Mouse (Mus musculus): Measurements from ENCODE around the gene Nyap1. TPM values are rescaled to one million over a fixed set of nuclear protein-coding genes. Genes with fewer than 3 reads are reported as not detected.

The Nyap1 gene
- polyA plus RNA-seq, 1 experiment from 2014 or later, result 1.5 TPM

DNA sequence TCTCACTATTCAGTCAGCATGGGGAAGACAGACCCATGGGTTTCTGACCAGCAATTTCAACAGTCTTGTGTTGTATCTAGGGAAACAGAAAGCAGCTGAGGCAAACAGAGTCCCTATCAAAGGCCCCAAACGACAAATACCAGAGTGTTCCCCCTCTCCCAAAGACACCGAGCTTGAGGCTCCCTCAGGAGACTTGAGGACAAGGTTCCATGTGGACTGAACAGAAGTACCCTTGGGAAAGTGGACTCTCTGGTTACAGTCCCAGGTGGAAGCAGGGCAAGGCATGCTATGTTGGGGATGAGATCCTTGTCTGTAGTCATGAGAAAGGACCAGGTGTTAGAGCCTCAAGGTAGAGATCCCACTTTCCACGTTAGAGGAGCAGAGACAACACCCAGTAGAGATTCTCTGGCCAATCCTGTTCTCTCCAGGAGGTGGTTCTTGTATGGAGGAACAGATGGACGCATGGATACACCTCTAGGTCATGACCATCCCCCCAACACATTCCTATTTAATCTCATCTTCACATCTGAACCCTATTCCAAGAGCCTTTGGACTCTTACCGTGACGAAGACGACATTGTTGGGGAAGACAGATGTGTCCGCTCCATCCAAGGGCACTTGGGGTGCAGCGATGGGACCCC lies 42.6 kb upstream of the Nyap1 start:
- WGBS, result 64% methylated on average over 9 of the region's 9 CpGs
- ATAC-seq (ENCODE audit: low read depth), result no peak
- H3K4me3 ChIP-seq (ENCODE audit: low read depth, low read length), result peak overlapping the region; percentile 61
- peaks cover 47% of the 10 kb centered on the region for H3K36me3 ChIP-seq (ENCODE audit: control insufficient read depth, insufficient read depth, low read length)
- H3K4me2 ChIP-seq (ENCODE audit: low read depth, low read length), result peak overlapping the region; percentile 78
- DNase-seq (ENCODE audit: low spot score), result no peak
- H3K4me1 ChIP-seq (ENCODE audit: control insufficient read depth, insufficient read depth, low read length), result peaks cover 28% of the 10 kb centered on the region
- no peaks in the 10 kb centered on the region for H3K27me3 ChIP-seq (replicated peaks; ENCODE audit: control insufficient read depth, insufficient read depth, low read length)
- peak overlapping the region; percentile 85 for H3K9ac ChIP-seq (ENCODE audit: low read depth, low read length)
- no peak overlapping the region for H3K27ac ChIP-seq (replicated peaks; ENCODE audit: low read depth, low read length)
- H3K9me3 ChIP-seq (ENCODE audit: control insufficient read depth, low read length), result no peaks in the 10 kb centered on the region

DNA sequence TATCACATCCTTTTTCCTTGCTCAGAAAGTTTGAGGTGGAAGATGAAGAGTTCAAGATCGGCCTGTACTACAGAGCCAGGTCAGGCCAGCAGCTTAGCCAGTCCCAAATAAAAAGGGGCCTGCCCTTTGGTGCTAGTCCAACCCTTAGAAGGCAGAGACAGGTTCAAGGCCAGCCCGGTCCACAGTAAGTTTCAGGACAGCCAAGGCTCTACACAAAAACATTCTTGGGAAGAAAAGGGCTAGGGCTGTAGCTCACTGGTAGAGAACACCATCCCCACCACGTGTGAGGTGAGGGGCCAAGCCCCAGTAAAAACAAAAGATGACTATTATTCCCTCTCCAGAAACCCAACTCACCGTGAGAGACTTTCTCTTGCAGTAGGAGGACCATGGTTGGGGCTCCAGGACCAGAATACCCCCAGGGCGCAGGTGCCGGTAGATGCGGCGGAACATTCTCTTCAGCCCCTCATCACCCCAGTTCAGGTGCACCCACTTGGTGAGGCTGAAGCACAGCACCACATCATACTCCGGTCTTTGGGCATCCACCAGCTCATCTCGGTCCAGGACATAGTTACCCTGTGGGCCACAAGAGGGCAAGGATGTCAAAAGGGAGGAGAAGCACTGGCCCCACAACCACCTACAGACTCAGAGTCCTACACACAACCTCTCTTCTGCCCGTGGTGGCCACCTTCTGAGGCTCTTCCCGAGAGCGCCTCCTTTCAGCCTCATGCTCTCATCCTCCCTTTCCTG lies 41.5 kb upstream of the Nyap1 start:
- Histone ChIP-seq H3K4me3 (ENCODE audit: low read depth, low read length) (peak overlapping the region; percentile 61), H3K27me3 (replicated peaks; ENCODE audit: control insufficient read depth, insufficient read depth, low read length) (no peaks in the 10 kb centered on the region), H3K36me3 (ENCODE audit: control insufficient read depth, insufficient read depth, low read length) (peaks cover 47% of the 10 kb centered on the region), H3K4me1 (ENCODE audit: control insufficient read depth, insufficient read depth, low read length) (peaks cover 24% of the 10 kb centered on the region), H3K27ac (replicated peaks; ENCODE audit: low read depth, low read length) (no peak overlapping the region), H3K9me3 (ENCODE audit: control insufficient read depth, low read length) (no peaks in the 10 kb centered on the region), H3K4me2 (ENCODE audit: low read depth, low read length) (peak overlapping the region; percentile 78), H3K9ac (ENCODE audit: low read depth, low read length) (peak overlapping the region; percentile 85)
- ATAC-seq (ENCODE audit: low read depth), result no peak
- 78% methylated on average over 13 of the region's 13 CpGs for WGBS
- no peak for DNase-seq (ENCODE audit: low spot score)

DNA sequence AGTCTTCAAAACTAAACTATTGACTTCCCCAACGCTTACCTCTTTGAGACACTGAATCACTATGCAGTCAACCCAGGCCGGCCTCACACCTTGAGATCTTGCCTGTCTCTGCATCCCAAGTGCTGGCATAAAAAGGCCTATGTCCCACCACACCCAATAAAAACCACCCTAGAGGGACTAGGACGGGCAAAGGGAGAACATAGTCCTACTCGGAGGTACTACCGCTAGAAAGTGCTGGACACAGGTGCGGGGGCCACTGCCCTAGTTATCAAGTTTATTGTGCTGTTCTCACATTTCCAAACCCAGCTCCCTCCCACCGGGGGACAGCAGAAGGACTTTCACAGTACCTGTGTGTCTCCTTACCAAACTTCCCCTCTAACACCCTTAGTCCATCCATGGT lies 40.3 kb upstream of the Nyap1 start:
- Histone ChIP-seq H3K36me3 (ENCODE audit: control insufficient read depth, insufficient read depth, low read length) (peaks cover 47% of the 10 kb centered on the region), H3K9me3 (ENCODE audit: control insufficient read depth, low read length) (no peaks in the 10 kb centered on the region), H3K9ac (ENCODE audit: low read depth, low read length) (no peak overlapping the region; the same call in 1 of the 2 replicates), H3K27me3 (replicated peaks; ENCODE audit: control insufficient read depth, insufficient read depth, low read length) (no peaks in the 10 kb centered on the region), H3K4me3 (ENCODE audit: low read depth, low read length) (no peak overlapping the region), H3K4me2 (ENCODE audit: low read depth, low read length) (no peak overlapping the region), H3K4me1 (ENCODE audit: control insufficient read depth, insufficient read depth, low read length) (peaks cover 24% of the 10 kb centered on the region), H3K27ac (replicated peaks; ENCODE audit: low read depth, low read length) (no peak overlapping the region)
- ATAC-seq (ENCODE audit: low read depth) (no peak), DNase-seq (ENCODE audit: low spot score) (no peak)
- WGBS, result 90% methylated on average over 7 of the region's 7 CpGs

DNA sequence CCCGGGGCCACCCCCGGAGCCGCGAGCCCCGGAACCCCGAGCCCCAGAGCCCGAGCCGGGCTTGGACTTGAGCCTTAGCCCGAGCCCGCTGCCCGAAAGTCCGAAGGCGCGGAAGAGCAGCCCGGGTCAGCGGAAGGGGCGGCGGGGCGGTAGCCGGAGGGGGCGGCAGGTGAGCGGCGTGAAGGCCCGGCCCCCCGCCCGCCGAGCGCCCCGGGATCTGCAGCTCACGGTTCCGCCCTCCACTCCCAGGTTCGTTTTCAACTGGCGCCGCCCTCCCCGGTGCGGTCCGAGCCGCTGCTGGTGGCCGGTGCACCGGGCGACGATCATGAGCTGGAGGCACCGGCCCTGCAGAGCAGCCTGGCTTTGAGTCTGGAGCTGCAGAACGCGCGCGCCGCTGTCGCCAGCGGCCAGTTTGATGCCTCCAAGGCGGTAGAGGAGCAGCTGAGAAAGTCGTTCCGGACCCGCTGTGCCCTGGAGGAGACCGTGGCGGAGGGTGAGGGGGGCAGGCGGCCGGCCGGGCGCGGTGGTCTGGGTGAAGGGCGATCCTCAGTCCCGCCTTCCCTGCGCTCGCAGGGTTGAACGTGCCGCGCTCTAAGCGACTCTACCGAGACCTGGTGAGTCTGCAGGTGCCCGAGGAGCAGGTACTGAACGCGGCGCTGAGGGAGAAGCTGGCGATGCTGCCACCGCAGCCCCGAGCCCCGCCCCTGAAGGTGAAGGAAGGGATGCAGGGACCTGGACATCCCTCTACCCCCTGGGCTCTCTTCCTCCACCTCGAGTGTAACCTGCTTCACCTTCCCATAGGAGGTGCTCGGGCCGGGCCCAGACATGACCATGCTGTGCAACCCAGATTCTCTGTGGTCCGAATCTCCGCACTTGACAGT lies 37.9 kb upstream of the Nyap1 start:
- H3K9me3 ChIP-seq (ENCODE audit: control insufficient read depth, low read length), result no peaks in the 10 kb centered on the region
- peak overlapping the region; percentile 88 for H3K27ac ChIP-seq (replicated peaks; ENCODE audit: low read depth, low read length)
- WGBS, result under 1% methylated on average over 45 of the region's 83 CpGs
- H3K27me3 ChIP-seq (replicated peaks; ENCODE audit: control insufficient read depth, insufficient read depth, low read length), result no peaks in the 10 kb centered on the region
- peak overlapping the region; percentile 94 for H3K9ac ChIP-seq (ENCODE audit: low read depth, low read length)
- peak overlapping the region; percentile 97 for H3K4me3 ChIP-seq (ENCODE audit: low read depth, low read length)
- peaks cover 43% of the 10 kb centered on the region for H3K36me3 ChIP-seq (ENCODE audit: control insufficient read depth, insufficient read depth, low read length)
- H3K4me2 ChIP-seq (ENCODE audit: low read depth, low read length), result peak overlapping the region; percentile 87
- ATAC-seq (ENCODE audit: low read depth), result peak; percentile 2; the same call in 1 of the 2 replicates
- H3K4me1 ChIP-seq (ENCODE audit: control insufficient read depth, insufficient read depth, low read length), result peaks cover 15% of the 10 kb centered on the region
- DNase-seq (ENCODE audit: low spot score), result no peak

DNA sequence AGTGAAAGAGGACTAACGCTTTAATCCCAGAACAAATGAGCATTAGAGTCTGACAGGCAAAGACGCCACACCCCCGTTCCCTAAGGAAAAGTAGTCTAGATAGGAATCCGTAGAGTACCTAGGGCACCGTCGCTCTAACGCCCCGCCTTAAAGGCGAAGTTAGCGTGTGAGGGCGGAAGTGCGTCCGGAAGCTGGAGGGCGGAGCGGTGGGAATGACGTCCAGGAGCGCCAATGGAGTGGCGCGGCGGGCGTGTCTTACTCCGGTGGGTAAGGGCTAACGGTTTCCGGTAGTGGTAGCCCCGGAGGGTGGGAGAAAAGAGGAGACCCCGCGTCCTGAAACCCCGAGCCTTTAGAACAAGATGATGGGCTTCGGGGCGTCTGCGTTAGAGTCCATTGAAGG lies 37.2 kb upstream of the Nyap1 start, which contains the start of gene Ppp1r35:
Gene Ppp1r35 (plus strand): TSS at position 215 of the 400 bp plus-strand sequence.
- under 1% methylated on average over 28 of the region's 31 CpGs for WGBS
- Histone ChIP-seq H3K4me1 (ENCODE audit: control insufficient read depth, insufficient read depth, low read length) (peaks cover 8% of the 10 kb centered on the region), H3K4me3 (ENCODE audit: low read depth, low read length) (peak within 1 kb of the TSS; percentile 97), H3K27ac (replicated peaks; ENCODE audit: low read depth, low read length) (peak within 1 kb of the TSS; percentile 88), H3K4me2 (ENCODE audit: low read depth, low read length) (peak within 1 kb of the TSS; percentile 87), H3K27me3 (replicated peaks; ENCODE audit: control insufficient read depth, insufficient read depth, low read length) (no peaks in the 10 kb centered on the region), H3K9ac (ENCODE audit: low read depth, low read length) (peak within 1 kb of the TSS; percentile 94), H3K36me3 (ENCODE audit: control insufficient read depth, insufficient read depth, low read length) (peaks cover 37% of the 10 kb centered on the region), H3K9me3 (ENCODE audit: control insufficient read depth, low read length) (no peaks in the 10 kb centered on the region)
- DNase-seq (ENCODE audit: low spot score) (peak; percentile 99), ATAC-seq (ENCODE audit: low read depth) (peak; percentile 95)

DNA sequence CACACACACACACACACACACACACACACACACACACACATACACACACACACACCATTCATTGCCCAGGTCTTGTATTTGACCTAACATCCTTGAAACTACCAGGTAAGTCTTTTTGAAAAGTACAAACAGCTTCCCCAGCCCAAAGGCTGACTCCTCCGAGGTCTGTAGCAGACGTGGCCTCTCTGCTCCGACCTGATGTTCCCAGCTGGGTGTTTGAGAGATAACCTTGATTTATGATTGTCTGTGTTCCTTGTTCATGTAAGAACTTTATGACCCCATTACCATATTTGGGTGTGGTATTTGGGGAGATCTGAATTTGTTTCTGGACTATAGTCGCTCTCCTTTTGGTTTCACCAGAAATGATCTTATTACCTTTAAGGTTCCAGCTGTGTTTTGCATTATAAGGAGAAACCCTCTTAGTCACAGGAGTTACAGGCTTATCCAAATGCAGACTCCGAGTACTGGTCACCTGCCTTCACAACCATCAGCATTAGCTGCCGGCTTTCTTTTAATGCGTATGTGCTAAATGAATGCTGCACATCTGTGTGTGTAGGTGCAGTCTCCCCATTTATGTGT lies 35.9 kb upstream of the Nyap1 start:
- H3K36me3 ChIP-seq (ENCODE audit: control insufficient read depth, insufficient read depth, low read length), result peaks cover 24% of the 10 kb centered on the region
- H3K4me1 ChIP-seq (ENCODE audit: control insufficient read depth, insufficient read depth, low read length), result no peaks in the 10 kb centered on the region; the same call in 1 of the 2 replicates
- H3K27me3 ChIP-seq (replicated peaks; ENCODE audit: control insufficient read depth, insufficient read depth, low read length), result no peaks in the 10 kb centered on the region
- ATAC-seq (ENCODE audit: low read depth) (no peak), DNase-seq (ENCODE audit: low spot score) (no peak)
- no peak overlapping the region for H3K9ac ChIP-seq (ENCODE audit: low read depth, low read length)
- H3K27ac ChIP-seq (replicated peaks; ENCODE audit: low read depth, low read length), result no peak overlapping the region
- H3K4me2 ChIP-seq (ENCODE audit: low read depth, low read length), result no peak overlapping the region
- WGBS, result 82% methylated on average over 7 of the region's 7 CpGs
- H3K4me3 ChIP-seq (ENCODE audit: low read depth, low read length), result no peak overlapping the region
- no peaks in the 10 kb centered on the region for H3K9me3 ChIP-seq (ENCODE audit: control insufficient read depth, low read length)

DNA sequence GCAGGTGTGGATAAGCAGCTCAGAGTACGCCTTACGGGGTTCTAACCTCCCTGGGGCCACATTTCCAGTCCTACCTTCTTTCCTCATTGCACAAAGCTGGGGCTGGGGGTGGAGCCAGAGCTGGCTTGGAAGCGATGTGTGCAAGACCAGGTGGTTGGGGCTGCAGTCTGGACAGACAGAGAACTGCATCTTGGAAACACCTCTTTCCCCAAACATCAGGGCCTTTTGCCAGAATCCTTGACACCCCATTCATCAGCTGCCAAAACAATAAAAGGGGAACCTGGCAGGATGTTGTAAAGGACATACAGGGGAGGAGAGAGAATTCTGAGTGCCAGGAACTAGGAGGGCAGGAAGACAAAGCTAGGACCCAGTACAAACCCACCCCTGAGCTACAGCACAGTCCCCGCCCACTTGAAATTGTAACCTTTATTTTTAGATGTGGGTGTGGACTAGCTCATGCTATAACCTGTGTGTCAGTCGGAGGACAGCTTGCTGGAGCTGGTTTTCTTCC lies 35.1 kb upstream of the Nyap1 start:
- no peaks in the 10 kb centered on the region; the same call in 1 of the 2 replicates for H3K4me1 ChIP-seq (ENCODE audit: control insufficient read depth, insufficient read depth, low read length)
- no peak overlapping the region for H3K4me2 ChIP-seq (ENCODE audit: low read depth, low read length)
- ATAC-seq (ENCODE audit: low read depth), result peak; percentile 62
- DNase-seq (ENCODE audit: low spot score), result peak; percentile 81
- H3K9ac ChIP-seq (ENCODE audit: low read depth, low read length), result no peak overlapping the region
- WGBS, result 30% methylated on average over 5 of the region's 5 CpGs
- no peak overlapping the region for H3K27ac ChIP-seq (replicated peaks; ENCODE audit: low read depth, low read length)
- H3K9me3 ChIP-seq (ENCODE audit: control insufficient read depth, low read length), result no peaks in the 10 kb centered on the region
- H3K4me3 ChIP-seq (ENCODE audit: low read depth, low read length), result no peak overlapping the region
- H3K27me3 ChIP-seq (replicated peaks; ENCODE audit: control insufficient read depth, insufficient read depth, low read length), result no peaks in the 10 kb centered on the region
- H3K36me3 ChIP-seq (ENCODE audit: control insufficient read depth, insufficient read depth, low read length), result peaks cover 15% of the 10 kb centered on the region

Measured in embryonic facial prominence, embryonic 14.5 days (tissue).